Mouse (Mus musculus) lung, postnatal 25 days (tissue): ENCODE measurements around the gene Wnt5b.

ENCODE experiments used
- DNase-seq: peaks from one replicate; pipeline ENCODE4 v3.0.0; 2022; ENCODE audit warnings: low spot score

Wnt5b gene

DNA sequence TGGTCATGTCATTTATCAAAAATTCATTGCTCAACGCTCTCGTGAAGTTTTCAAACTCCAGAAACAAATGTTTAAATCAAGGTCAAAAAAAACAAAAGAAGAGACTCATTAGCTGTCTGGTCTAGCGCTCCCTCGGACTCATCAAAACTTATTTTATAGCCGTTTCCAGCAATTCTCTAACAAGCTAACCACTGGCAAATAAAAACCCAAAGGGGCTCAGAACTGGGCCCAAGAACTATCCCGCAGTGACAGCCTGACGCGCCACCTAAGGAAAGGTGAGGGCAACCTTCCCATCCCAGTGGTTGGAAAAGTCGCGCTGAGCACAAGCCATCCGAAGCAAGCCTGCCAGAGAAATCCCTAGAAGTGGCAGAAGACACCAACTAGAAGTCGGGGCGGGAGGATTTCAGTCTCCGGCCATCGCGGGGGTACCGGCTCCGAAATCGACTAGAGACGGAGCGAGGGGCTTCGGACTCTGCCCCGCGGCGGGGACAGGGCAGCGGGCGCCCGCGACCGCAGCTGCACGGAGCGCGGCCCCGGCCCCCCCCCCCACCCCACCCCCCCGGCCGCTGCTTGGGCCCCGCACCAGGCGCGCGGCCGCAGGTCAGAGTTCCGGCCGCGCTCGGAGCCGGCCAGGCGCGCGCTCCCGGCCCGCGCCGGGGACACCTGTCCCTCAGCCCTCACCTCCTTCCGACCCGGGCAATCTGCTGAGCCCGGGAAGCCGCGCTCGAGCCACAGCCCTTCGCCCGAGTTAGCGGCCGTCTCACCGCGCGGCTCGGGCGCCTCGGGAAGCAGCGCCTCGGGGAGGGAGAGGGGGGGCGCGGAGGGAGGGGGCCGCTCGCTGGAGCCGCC is 156.1 kb downstream of the Wnt5b start:
- no peak for DNase-seq

DNA sequence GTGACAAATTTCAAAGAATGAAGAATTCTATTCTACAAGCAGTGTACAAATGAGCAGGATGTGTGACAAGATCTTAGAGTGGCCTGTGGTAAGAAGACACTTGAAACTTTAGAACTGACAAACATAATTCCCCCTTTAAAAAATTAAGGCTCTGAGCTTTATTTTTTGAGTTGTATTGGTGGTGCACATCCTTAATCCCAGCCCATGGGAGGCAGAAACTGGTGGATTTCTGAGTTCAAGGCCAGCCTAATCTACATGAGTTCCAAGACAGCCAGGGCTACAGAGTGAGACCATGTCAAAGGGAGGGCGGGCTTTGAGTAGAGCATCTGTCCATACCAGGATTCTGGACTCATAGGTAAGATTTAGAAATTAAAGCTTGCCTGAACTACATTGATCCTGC is 157.3 kb downstream of the Wnt5b start:
- no peak for DNase-seq

DNA sequence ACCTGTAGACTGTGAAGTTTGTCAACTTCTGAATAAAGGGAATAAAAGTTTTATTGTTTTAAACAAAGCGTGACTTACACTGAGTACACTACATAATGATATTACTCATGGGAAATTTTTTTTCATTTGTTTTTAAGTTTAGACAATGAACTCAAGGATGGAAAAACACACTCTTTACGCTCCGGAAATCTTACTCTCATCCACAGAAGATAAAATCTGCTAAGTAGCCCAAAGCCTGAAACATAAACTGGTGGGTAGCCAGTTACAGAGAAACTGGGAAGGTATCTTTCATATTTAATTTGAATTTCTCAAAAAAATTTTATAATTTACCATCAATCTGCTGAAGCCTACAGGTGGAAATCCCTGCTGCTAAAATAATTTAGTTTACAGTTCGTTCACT is 157.7 kb downstream of the Wnt5b start:
- no peak for DNase-seq

DNA sequence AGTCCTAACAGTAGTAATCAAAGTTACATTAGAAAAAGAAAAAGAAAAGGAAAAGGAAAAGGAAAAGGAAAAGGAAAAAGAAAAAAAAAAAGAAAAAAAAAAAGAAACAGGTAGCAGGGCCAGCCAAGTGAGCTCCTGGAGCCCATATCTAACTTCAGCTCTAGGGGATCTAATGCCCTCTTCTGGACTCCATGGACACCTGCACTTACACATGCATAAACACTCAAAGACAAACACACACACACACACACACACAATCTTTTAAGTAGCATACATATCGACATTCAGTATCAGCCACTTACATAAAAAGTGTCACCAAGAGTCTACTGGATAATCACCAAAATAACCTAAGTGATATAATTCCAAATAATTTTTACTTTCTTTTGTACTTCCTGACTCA is 158.5 kb downstream of the Wnt5b start:
- no peak for DNase-seq
